Mouse (Mus musculus) fat pad, adult 2 months (tissue): ENCODE measurements around the gene Hpse2.

ENCODE experiments used
- DNase-seq: peaks from one replicate; pipeline ENCODE4 v3.0.0-alpha.2; 2011; ENCODE audit warnings: low read depth, low spot score; ENCODE audit errors: extremely low read depth

The Hpse2 gene

DNA sequence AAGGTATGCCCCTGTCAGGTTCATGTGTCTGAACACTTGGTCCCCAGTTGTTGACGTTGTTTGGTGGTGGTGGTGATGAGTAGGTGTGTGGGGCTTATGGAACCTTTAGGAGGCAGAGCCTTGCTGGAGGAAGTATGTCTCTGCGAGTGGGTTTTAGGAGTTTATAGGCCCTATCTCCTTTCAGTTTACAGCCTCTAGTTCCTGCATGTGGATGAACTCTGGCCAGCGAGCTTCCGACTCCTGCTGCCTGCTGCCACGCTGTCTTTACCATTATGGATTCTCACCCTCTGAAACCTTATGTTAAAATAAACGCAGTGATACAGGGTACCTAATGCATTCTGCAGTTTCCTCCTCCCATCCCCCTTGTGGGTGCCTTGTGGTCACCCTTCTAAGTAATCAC is 648.4 kb downstream of the Hpse2 start:
- DNase-seq, result no peak

DNA sequence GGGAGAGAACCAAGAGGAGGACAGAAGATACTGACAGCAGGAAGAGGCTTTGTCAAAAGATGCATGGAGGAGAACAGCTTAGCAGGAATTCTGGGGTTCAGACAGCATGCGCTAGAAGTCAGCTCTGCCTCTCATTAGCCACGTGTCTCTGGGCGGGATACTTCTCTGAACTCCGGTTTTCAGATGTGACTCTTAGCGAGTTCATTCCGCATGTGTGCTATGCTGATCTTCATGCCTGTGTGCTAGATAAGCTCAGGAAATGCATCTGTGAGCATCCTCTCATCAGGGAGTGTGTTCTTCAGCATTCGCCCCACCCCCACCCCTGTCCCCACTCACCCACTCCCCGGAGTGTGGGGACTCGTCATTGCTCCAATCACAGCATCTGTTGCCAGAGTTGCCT is 650.4 kb downstream of the Hpse2 start:
- no peak for DNase-seq
